Mouse (Mus musculus) layer of hippocampus, adult 9-10 months (tissue): ENCODE data around the gene Mroh2a.

Experiments used
- DNase-seq: peaks from one replicate; pipeline ENCODE4 v3.0.0; 2022; ENCODE audit warnings: low spot score

Gene Mroh2a

GRCm38 (mm10) chr1:88258881-88259642 lies 32.3 kb downstream of the Mroh2a start:
- no peak for DNase-seq

- no peak for DNase-seq
Observed at GRCm38 (mm10) chr1:88259643-88260024, 32.8 kb downstream of the Mroh2a start.

GRCm38 (mm10) chr1:88260114-88260513 lies 33.3 kb downstream of the Mroh2a start:
- no peak for DNase-seq

- DNase-seq, result no peak
Observed at GRCm38 (mm10) chr1:88260604-88261377, 34.0 kb downstream of the Mroh2a start.

- DNase-seq, result no peak
Observed at GRCm38 (mm10) chr1:88261706-88262105, 34.9 kb downstream of the Mroh2a start.

GRCm38 (mm10) chr1:88262255-88262654 lies 35.5 kb downstream of the Mroh2a start:
- DNase-seq, result no peak

- no peak for DNase-seq
Observed at GRCm38 (mm10) chr1:88262961-88263360, 36.2 kb downstream of the Mroh2a start.

GRCm38 (mm10) chr1:88263778-88264177 lies 37.0 kb downstream of the Mroh2a start:
- no peak for DNase-seq

- DNase-seq, result no peak
Observed at GRCm38 (mm10) chr1:88264237-88264868, 37.6 kb downstream of the Mroh2a start.

- DNase-seq, result no peak
Observed at GRCm38 (mm10) chr1:88264869-88265240, 38.1 kb downstream of the Mroh2a start.

- DNase-seq, result no peak
Observed at GRCm38 (mm10) chr1:88266123-88266522, 39.3 kb downstream of the Mroh2a start.

- DNase-seq, result no peak
Observed at GRCm38 (mm10) chr1:88267489-88267888, 40.7 kb downstream of the Mroh2a start.

- no peak for DNase-seq
Observed at GRCm38 (mm10) chr1:88268070-88268469, 41.3 kb downstream of the Mroh2a start.

- DNase-seq, result no peak
Observed at GRCm38 (mm10) chr1:88269539-88270309, 42.9 kb downstream of the Mroh2a start.

- DNase-seq, result no peak
Observed at GRCm38 (mm10) chr1:88272851-88273250, 46.1 kb downstream of the Mroh2a start.

GRCm38 (mm10) chr1:88273326-88273725 lies 46.5 kb downstream of the Mroh2a start:
- no peak for DNase-seq

- DNase-seq, result no peak
Observed at GRCm38 (mm10) chr1:88273832-88274231, 47.0 kb downstream of the Mroh2a start.

GRCm38 (mm10) chr1:88274371-88275077 lies 47.7 kb downstream of the Mroh2a start:
- DNase-seq, result no peak

- no peak for DNase-seq
Observed at GRCm38 (mm10) chr1:88275078-88275680, 48.4 kb downstream of the Mroh2a start.

GRCm38 (mm10) chr1:88275698-88276523 lies 49.1 kb downstream of the Mroh2a start:
- DNase-seq, result no peak
